Mouse (Mus musculus): ENCODE measurements around the gene Rpl27.

DNA sequence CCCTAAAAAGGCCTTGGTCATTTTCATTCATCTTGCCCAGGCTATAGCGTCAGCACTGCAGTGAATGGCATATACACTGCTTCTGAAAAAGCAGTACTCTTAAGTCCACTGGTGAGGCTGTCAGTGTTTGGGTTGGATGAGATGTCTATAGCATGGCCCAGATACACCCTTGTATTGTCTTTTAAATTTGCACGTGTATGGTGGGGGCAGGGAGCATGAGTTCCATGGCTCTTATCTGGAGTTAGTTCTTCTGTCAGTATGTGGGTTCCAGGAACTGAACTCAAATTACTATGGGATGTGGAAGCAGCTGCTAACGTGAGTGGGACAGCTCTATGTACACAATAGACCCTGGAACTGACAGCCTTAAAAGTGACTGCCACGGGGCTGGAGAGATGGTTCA, 6.3 kb upstream of the Rpl27 start:
- TF ChIP-seq POLR2A (IDR thresholded peaks at IDR 0.05; ENCODE audit: extremely low read depth, insufficient read depth, low read length) (no peak), CTCF (IDR thresholded peaks at IDR 0.05; ENCODE audit: extremely low read depth, insufficient read depth, low read length) (no peak)
